ENCODE assay signal across 26 mouse cellular contexts in genomic region chr12:39952854-39953253, GRCm38 (mm10).
DNase-seq lines count a peak whose midpoint lies in the region; ATAC-seq and TF ChIP-seq lines count a peak whose summit lies in the region.
"Had no signal": no experiment of that assay in that cellular context is flagged by ENCODE, and none has a peak within 500 bp of the region (broad histone marks: within the 10 kb centered on the region; RNA-seq: fewer than 3 reads in every experiment).

No protein-coding gene starts in this region.

- H3K27me3 ChIP-seq in liver, postnatal 0 days (ENCODE audit: insufficient read depth, low read length): no peaks in the 10 kb centered on the region
- H3K27me3 ChIP-seq: heart, embryonic 15.5 days; hindbrain, embryonic 13.5 days; limb, embryonic 13.5 days; stomach, embryonic 15.5 days had no signal

- no peak overlapping the region for H3K4me2 ChIP-seq in liver, postnatal 0 days (ENCODE audit: low read depth, low read length)
- H3K4me2 ChIP-seq: heart, embryonic 15.5 days; hindbrain, embryonic 13.5 days; limb, embryonic 13.5 days; lung, embryonic 14.5 days; stomach, embryonic 15.5 days had no signal

- no peak overlapping the region for H3K4me3 ChIP-seq in liver, postnatal 0 days (ENCODE audit: low read depth, low read length)
- H3K4me3 ChIP-seq: heart, embryonic 15.5 days; hindbrain, embryonic 13.5 days; layer of hippocampus, adult 2 months; left cerebral cortex, adult 2 months; limb, embryonic 13.5 days; stomach, embryonic 15.5 days had no signal

- no peaks in the 10 kb centered on the region for H3K9me3 ChIP-seq in liver, postnatal 0 days (ENCODE audit: low read length)
- H3K9me3 ChIP-seq: G1E; heart, embryonic 15.5 days; hindbrain, embryonic 13.5 days; limb, embryonic 13.5 days; stomach, embryonic 15.5 days had no signal

- no peak overlapping the region for H3K9ac ChIP-seq in liver, postnatal 0 days (replicated peaks)
- H3K9ac ChIP-seq: heart, embryonic 15.5 days; hindbrain, embryonic 13.5 days; limb, embryonic 13.5 days; liver, embryonic 14.5 days; lung, embryonic 14.5 days; stomach, embryonic 15.5 days had no signal

- 42% methylated on average over 4 of the region's 4 CpGs for WGBS in liver, postnatal 0 days (ENCODE audit: insufficient replicate concordance)

- peak; percentile 22; the same call in 1 of the 2 replicates for ATAC-seq in liver, postnatal 0 days
- ATAC-seq: forebrain, embryonic 14.5 days had no signal

- intact Hi-C loops in heart, postnatal 36 days (cut with DNase I): loop anchor here (5.0 kb wide), 1 partner anchor 84 kb away; the partner anchor contains the start of gene Arl4a

- no peaks in the 10 kb centered on the region for H3K36me3 ChIP-seq in liver, postnatal 0 days (replicated peaks; ENCODE audit: insufficient read depth, low read length)
- H3K36me3 ChIP-seq: G1E; heart, embryonic 15.5 days; hindbrain, embryonic 13.5 days; limb, embryonic 13.5 days; stomach, embryonic 15.5 days had no signal

- TF ChIP-seq EP300 in liver, postnatal 0 days (IDR thresholded peaks at IDR 0.05; ENCODE audit: low read depth): peak; percentile 74

- H3K4me1 ChIP-seq in liver, postnatal 0 days (ENCODE audit: insufficient read depth): peaks cover 4% of the 10 kb centered on the region
- H3K4me1 ChIP-seq: stomach, embryonic 15.5 days had no signal

- H3K27ac ChIP-seq in liver, postnatal 0 days (ENCODE audit: low read depth): peak overlapping the region; percentile 19; the same call in 1 of the 2 replicates
- H3K27ac ChIP-seq: heart, embryonic 15.5 days; hindbrain, embryonic 13.5 days; layer of hippocampus, adult 2 months; left cerebral cortex, adult 2 months; liver, embryonic 14.5 days; stomach, embryonic 15.5 days had no signal

- DNase-seq in adrenal gland, postnatal 10 days: peak; percentile 34
- DNase-seq in adrenal gland, adult 8-10 months: no peak
- DNase-seq in heart, adult 9 months (ENCODE audit: low spot score in 2 of 2): peak; percentile 12 to 15
- no peak for DNase-seq in heart, postnatal 36 days
- DNase-seq in liver, postnatal 0 days: no peak
- DNase-seq in liver: no peak
- DNase-seq in cerebellum, postnatal 4 days (ENCODE audit: low spot score in 2 of 2): no peak
- DNase-seq in embryo, embryonic 11 days: no peak
- DNase-seq: cerebellum, adult 18-20 months; cerebellum, postnatal 10 days; gastrocnemius, postnatal 14 days; heart, postnatal 4 days; kidney, adult 18-20 months; lung, embryonic 14.5 days; lung, postnatal 14 days; midbrain, embryonic 14.5 days; right cerebral cortex, postnatal 14 days had no signal

- no peak for TF ChIP-seq CTCF in liver, postnatal 0 days (IDR thresholded peaks at IDR 0.05; ENCODE audit: low read depth)

Comparison
In these comparisons a context has a peak if more than half of its experiments do, and no peak if none do; other contexts are left out.
1. DNase-seq: peak in adrenal gland, postnatal 10 days (single experiment) and heart, adult 9 months (2 of 2); none in adrenal gland, adult 8-10 months (single experiment), heart, postnatal 36 days (0 of 2), liver, postnatal 0 days (single experiment), liver (single experiment), cerebellum, postnatal 4 days (0 of 2) and embryo, embryonic 11 days (single experiment).